Mouse (Mus musculus): ENCODE results near the gene Zcchc10.
"Not testable (repeated sequence)": the region's sequence is repeated elsewhere in the genome, so short reads cannot be mapped to it uniquely, and the experiment has no call there.

Gene Zcchc10

DNA sequence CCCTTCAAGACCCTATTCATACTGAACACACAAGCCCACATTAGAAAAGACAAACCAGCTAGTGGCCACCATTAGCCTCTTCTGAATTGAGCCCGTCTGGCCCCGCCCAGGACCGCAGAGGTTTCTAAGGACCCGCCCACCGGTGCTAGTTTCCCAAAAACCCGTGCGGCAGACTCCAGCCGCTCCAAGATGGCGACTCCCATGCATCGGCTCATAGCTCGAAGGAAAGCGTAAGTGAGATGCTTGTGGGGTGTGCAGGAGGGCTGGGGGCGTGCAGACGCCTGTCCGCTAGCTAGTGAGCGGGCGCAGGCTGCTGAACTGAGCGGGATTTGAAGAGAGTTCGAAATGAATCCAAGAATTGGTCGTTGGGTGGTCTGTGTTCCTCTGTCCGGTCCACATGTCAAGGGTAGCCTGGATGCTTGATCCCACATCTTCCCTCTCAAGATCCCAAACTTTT, at the start of gene Zcchc10:
TSS of gene Zcchc10 (plus strand) at position 168 of the 457 bp plus-strand sequence.
- peak; percentile 69 for DNase-seq (ENCODE audit: low read depth, low spot score)

DNA sequence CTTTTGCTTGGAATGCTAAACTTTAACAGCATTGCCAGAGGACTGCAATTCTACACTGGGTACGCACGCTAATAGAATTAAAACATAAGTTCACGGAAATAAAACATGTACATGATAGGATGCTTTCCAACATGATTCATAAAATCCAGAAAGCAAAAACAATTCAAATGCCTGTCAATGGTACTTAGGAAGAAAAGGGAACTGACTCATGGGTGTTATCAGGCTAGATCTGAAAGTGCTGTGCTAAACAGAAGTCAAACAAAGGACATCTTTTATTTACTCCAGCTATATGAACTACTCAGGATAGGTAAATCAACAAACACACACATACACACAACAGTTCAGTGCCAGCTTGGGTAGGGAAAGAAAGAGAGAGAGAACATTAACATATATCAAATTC, 49.1 kb upstream of the Zcchc10 start:
- no peak for DNase-seq (ENCODE audit: low read depth, low spot score)

DNA sequence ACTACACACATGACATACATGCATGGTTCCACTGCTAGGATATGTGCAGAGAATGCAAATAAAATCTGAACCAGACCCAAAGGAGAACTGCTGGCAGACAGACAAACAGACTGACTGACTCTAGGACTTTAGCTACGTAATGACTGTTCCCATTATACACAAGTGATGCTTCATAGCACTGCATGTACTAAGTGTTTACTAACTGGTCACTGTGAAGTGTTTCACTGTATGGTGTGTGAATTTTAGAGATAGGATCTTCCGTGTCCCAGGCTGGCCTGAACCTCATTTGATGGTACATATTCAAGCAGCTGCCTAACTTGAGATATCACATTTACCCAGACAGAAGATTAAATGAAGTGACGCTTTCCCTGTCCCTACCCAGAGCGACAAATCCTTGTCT, 46.1 kb upstream of the Zcchc10 start:
- no peak for DNase-seq (ENCODE audit: low read depth, low spot score)

DNA sequence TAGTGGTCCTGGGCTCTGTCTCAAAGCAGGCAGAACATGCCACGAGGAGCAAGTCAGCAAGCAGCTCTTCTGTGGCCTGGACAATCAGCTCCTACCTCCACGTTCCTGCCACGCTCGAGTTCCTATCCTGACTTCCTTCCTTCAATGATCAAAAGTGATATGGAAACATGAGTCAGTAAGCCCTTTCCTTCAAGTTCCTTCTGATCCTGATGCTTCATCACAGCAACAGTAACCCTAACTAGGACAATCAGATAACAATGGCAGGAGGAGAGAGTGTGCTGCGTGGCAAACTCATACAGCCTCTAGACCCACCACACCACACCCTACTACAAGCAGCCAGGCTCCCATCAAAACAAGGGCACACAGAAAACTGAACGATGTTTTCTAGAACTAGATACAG, 38.6 kb upstream of the Zcchc10 start:
- DNase-seq (ENCODE audit: low read depth, low spot score) = no peak

DNA sequence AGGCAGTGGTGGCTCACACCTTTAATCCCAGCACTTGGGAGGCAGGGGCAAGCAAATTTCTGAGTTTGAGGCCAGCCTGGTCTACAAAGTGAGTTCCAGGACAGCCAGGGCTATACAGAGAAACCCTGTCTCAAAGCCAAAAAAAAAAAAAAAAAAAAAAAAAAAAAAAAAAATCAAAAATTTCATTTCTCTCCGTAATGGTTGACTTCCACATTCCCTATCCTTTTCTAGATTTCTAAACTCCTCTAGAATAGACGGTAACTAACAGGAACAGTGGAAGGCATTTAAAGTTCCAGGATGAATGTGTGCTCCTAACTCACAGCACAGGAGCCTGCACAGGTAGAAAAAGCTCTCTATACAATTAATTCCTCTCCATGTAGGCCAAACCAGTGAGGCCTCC, 34.3 kb upstream of the Zcchc10 start:
- DNase-seq (ENCODE audit: low read depth, low spot score) = not testable (repeated sequence)

DNA sequence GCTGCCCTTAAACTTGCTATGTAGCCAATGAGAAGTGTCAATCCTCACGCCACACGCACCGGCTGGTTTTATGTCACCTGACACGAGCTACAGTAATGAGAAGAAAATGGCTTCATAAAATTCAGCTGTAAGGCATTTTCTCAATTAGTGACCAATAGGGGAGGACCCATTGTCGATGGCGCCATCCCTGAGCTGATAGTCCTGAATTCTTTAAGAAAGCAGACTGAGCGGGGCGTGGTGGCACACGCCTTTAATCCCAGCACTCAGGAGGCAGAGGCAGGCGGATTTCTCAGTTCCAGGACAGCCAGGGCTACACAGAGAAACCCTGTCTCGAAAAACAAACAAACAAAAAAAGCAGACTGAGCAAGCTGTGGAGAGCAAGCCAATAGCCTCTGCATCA, 33.6 kb upstream of the Zcchc10 start:
- DNase-seq (ENCODE audit: low read depth, low spot score) = no peak

DNA sequence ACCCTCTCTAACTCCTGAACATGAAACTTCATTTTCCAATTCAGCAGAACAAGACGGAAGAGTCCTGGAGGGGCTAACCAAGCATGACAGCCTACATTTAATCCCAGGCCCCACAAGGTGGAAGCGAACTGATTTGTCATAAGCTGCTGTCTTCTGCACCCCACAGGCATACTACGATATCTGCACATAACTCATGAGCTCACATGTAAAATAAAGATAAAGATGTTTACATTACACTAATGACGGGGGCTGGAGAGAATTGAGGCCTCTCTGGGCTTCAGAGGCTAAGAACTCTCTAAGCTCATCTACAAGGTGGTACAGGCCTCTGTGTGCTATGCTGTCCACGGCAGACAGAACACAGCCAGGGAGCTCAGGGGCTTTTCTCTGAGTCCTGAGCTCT, 30.0 kb upstream of the Zcchc10 start:
- no peak for DNase-seq (ENCODE audit: low read depth, low spot score)

DNA sequence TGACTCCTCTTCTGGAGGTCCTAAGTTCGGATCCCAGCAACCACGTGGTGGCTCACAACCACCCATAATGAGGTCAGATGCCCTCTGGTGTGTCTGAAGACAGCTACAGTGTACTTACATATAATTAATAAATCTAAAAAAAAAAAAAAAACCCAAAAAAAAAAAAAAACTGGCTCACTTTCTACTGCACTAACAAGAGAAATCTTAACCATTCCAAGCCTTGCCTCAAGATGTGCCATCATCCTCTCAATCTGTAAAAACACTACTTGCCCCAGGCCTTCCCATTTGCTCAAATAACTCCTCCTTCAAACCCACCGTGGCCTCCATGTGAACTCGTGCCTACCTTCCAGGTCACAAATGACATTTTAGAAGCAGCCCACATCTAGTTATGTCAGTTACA, 27.6 kb upstream of the Zcchc10 start:
- no peak for DNase-seq (ENCODE audit: low read depth, low spot score)

DNA sequence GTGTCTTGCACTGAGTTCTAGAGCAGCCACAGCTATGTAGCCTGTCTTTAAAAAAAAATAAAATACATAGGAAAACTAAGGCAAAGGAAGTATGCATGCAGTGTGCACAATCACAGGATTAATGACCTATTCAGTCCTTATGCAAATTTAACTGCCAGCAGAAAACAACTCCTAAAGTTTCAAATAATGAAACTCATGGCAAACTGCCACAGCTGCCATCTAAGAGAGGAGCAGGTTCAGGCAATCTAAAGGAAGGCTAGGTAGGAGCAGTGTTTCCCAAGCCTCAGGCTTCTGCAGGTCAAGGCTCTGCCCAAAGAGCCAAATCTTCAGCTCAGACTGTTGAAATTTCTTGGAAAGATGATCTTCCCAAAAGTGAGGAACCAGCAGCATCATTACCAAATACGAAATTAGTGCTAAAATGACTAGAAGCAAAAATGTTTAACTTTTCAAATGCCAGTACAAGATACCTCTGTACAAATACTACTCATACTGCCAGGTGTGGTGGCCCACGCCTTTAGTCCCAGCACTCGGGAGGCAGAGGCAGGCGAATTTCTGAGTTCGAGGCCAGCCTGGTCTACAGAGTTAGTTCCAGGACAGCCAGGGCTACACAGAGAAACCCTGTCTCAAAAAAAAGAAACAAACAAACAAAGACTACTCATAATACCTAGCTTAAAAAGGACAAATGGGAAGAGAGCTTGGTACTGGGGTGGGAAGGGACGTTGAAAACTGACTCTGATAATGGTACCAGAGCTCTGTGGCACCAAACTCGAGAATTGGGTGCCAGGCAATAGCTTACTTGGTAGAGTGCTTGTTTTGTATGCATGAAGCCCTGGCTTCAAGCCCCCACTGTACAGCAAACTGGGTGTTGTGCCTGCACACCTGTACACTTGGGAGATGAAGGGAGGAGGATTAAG, 26.3 kb upstream of the Zcchc10 start:
- DNase-seq (ENCODE audit: low read depth, low spot score) = no peak

DNA sequence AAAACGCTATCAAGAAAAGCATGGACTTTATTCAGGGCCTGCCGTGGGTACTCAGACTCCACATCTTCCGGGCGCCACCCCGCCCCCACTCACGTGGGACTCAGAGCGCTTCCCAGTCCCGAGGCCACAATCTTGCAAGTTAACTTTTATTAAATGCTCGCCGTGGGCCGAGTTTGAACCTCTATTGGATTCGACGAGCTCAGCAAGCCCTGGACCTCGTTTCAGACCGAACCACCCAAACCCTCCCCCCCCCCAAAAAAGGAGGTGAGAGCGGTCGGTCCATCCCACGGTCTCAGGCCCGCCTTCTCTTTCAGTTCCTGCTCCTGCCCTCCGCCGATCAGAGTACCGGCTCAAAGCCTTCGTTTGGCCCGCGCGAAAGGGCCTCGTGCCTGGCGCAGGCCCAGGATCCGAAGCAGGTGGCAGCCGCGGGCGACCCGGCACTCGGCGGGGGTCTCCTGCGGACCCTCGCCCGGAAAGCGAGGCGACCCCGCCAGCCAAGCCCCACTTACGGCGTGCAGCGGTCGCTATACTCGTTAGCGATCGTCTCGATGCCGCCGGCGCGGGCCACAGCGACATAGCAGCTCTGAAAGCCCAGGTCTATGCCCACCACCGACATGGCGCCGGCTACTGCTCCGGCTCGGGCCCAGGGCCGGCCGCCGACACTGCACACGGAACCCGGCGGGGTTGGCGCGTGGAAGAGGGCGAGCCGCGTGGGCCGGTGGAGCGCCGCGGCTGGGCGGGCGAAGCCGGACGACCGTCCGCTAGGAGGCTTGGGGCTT, 24.7 kb upstream of the Zcchc10 start:
- peak; percentile 46 for DNase-seq (ENCODE audit: low read depth, low spot score)

DNA sequence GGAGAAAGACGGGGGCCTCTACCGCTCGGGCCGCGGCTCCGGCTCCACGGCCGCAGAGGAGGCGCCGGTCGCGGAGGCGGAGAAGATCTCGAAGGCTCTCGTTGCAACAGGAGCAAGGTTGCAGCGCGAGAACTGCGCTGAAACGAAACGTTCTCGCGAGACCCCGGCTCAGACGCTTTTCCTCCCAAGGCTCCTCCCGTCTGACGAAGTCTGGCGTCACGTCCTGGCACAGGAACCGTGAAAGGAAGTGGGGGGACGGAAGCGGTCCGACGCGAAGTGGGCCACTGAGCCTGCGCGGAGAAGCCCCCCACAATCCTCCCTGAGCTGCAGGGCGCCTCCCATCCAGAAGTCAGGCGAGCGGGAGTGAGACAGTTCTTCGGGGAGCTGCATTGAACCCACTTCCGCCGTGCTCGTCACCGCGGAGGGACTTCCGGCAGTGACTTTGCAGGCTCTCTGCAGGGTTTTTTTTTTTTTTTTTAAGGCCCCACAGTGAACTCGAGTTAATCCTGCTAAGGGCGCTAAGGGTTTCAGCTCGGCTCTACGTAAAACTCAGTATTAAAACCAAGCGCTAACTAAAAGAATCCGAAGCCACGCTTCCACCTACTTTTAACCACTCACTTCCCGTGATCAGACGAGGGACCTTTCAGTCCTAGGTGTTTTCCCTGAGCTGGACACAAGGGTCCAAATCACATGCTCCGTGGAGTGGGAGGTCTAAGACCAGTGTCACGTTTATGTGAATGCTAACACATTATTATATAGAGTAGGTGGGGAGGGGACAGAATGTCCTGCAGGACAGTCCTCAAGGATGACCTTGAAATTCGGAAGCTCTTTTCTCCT, 23.9 kb upstream of the Zcchc10 start, which contains the start of gene Hspa4:
TSS of gene Hspa4 (minus strand) at position 128 of the 837 bp plus-strand sequence.
- peak; percentile 100 for DNase-seq (ENCODE audit: low read depth, low spot score)

DNA sequence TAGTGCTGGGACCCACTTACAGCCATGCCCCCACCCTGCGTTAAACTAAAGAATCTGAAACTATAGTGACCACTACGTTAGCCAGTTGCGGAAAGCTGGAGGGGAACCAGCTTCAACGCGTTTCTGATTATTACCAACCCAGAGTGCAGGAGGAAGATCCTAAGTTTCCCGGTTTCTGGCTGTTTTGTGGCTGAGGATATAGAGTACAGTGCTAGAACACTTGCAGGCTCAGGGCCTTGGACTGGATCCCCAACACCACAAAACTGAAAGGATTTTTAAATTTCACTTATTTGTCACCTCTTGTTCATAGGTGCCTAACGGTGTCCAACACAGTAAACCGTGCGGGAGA, 23.3 kb upstream of the Zcchc10 start:
- no peak for DNase-seq (ENCODE audit: low read depth, low spot score)

DNA sequence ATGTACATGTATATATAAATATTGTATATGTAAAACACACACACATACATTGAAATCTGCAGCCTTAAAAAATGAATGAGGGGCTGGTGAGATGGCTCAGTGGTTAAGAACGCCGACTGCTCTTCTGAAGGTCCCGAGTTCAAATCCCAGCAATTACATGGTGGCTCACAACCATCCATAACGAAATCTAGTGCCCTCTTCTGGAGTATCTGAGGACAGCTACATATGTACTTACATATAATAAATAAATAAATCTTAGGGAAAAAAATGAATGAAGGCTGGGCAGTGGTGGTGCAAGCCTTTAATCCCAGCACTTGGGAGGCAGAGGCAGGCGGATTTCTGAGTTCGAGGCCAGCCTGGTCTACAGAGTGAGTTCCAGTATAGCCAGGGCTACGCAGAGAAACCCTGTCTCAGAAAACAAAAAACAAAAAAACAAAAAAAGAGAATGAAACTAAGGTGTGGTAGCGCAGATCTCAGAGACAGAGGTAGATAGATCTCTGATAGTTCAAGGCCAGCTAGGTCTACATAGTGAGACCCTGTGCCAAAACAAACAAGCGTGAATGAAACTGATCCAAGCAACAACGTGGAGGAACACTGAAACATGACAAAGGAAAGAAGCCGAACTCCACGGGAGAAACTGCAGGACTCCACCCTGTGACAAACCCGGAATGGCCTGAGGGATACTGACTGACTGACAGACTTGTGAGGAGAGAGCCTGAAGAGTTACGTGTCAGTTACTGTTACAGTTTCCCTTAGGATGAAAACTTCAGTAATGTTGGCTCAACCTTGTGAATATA, 20.2 kb upstream of the Zcchc10 start:
- no peak for DNase-seq (ENCODE audit: low read depth, low spot score)

DNA sequence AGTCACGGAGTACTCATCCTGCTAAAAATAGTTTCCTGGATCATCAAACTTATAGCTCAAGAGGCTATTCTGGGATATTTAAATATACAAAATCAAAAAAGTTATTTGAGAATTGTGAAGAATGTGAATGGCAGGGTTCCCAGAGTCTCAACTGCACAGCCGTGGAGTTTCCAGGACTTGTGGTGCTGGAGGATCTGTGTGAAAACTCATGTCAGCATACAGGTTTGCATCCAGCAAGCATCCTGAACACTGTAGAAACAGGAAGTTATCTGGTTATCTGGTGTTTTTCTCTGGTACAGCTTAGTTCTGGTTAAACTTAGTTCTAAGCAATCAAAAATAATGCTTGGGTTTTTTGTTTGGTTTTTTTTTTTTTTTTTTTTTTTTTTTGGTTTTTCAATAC, 17.5 kb upstream of the Zcchc10 start:
- no peak for DNase-seq (ENCODE audit: low read depth, low spot score)

DNA sequence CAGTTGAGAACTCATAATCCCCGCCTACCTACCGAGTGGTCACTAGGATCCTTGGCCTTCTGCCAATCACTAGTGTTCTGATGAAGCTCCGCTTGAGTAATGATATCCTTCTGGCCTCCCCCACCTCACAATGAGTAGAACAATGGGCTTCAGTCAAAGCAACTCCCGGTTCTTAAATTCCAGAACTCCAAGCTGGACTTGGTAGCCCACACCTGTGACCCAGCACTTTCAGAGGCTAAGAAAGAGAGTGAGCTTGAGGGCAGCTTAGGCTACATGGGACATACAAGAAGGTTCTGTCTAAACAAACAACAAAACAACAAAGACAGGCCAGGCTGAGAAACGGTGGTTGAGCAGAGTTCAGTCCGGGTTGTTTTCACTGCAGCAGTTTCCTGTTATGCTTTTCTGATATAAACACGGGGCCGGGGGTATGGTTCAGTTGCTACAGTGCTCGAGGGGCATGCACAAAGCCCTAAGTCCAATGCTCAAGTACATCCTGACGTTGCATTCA, 16.9 kb upstream of the Zcchc10 start:
- peak; percentile 35 for DNase-seq (ENCODE audit: low read depth, low spot score)

DNA sequence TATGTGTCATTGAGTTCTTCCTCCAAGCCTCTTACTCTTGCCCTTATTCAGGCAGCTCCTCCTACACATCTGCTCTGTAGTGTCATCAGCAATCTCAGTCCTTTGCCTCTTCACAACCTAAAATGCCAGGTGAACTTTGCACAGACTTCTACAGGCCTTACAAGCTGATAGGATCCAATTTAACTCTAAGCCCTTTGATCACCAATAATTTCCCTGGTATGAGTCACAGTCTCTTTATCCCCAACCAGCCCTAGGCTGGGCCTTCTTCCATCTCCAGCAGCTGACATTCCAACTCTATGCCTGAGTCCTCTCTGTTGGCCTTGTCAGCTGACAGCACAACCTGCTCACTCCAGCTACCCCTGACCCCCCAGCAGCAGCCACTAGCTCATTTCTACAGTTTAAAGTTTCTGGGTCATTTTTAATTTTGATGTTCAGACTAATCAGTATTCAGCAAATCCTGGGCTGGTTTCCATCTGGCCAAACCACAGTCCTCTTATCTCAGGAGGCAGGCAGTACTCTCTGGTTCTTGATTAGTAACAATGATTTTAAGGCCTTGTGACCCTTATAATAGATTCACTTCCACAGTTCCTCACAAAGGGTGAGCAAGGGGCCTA, 16.1 kb upstream of the Zcchc10 start:
- DNase-seq (ENCODE audit: low read depth, low spot score) = peak; percentile 70

DNA sequence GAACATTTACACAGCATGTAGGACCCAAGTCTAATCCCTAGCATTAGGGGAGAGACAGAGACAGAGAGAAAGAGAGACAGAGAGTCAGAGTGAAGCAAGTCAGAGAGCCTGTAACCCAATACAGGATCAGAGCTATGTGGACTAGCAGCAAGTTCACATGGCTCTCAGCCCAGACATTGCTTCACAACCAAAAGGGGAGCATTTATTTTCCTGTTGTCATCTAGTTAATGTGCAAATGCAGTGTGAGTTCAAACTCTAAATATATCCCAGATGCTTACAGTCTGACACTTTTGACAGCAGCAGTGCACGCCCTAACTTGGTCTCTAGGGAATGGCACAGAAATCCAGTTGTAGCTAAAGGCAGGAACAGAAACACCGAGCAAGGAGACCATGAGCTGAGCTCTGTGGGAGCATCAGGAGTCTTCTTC, 15.6 kb upstream of the Zcchc10 start:
- DNase-seq (ENCODE audit: low read depth, low spot score) = peak; percentile 97

DNA sequence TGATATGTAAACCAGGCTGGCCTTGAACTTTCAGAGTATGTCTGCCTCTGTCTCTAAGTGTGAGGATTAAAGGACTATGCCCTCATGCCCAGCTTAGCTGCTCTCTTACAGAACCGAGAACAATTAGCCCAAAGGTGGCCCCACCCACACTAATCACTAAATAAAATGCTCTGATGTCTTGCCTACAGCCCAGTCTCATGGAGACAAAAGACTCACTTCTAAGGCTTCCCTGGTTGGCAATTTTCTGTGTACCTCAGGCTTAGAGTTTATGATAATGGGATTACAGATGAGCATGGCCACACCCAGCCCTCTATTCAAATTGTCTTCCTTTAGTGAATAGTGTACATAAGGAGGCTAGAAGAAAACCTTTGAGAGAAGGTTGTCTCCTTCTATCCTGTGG, 13.1 kb upstream of the Zcchc10 start:
- DNase-seq (ENCODE audit: low read depth, low spot score) = no peak

DNA sequence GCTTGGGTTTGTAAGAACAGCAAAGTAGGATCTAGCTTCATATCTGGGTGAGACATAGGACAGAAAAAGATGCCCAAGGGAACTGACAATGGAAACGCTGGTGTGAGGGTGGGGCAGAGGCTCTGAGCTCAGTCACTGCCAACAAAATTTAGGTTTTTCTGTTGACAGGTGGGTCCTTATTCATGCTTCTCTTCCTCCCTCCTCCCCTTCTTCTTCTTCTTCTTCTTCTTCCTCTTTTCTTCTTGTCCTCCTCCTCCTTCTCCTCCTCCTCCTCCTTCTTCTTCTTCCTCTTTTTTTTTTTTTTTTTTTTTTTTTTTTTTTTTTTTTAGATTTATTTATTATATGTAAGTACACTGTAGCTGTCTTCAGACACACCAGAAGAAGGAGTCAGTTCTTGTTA, 11.7 kb upstream of the Zcchc10 start:
- not testable (repeated sequence) for DNase-seq (ENCODE audit: low read depth, low spot score)

DNA sequence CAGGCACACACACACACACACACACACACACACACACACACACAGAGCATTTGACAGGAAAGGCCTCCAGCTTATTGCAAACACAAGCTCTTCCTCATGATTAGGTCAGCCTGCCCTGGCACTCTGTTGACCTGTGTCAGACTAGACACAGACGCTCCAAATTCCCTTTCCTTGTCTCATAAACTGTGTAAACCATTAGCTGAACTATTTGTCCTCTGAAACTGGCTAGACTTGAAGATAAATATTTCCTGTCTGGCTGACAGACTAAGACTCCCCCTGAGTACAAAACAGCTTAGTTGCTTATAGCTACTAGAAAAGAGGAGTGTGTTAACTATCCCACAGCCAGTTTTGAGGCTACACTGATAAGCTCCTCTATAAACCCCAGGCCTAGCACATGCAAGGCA, 9.7 kb upstream of the Zcchc10 start:
- no peak for DNase-seq (ENCODE audit: low read depth, low spot score)

Measured in skeletal muscle tissue, adult 2 months (tissue).